Mouse (Mus musculus) bone marrow macrophage, adult 2 months (primary cell): ENCODE measurements around the gene Tomm40l.

ENCODE experiments used
- CTCF ChIP-seq: IDR thresholded peaks from 2 replicates; pipeline ENCODE4 v1.5.1; 2012; ENCODE audit warnings: low read depth, mild to moderate bottlenecking, low read length, moderate library complexity
- POLR2A ChIP-seq: IDR thresholded peaks from 2 replicates; pipeline ENCODE4 v1.6.1; 2012; ENCODE audit warnings: mild to moderate bottlenecking, low read depth, low read length, borderline replicate concordance

DNA sequence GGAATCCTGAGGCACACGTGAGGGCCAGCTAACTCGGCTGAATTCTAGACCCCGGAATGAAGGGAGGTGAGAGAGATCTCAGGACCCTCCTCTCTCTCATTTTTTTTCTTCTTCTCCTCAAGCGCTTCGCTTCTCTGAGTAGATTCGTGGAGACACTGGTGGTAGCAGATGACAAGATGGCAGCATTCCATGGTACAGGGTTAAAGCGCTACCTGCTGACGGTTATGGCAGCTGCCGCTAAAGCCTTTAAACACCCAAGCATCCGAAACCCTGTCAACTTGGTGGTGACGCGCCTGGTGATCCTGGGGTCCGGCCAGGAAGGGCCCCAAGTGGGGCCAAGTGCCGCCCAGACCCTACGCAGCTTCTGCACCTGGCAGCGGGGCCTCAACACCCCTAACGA lies 30.1 kb upstream of the Tomm40l start:
- TF ChIP-seq CTCF (no peak), POLR2A (no peak)
